Mouse (Mus musculus): ENCODE measurements at regions not wholly inside any gene's neighbourhood (a gene's known extent, or its start where the extent isn't known, plus 50 kb on each side); places are given as distances from the start of the nearest gene placed in this dataset.

DNA sequence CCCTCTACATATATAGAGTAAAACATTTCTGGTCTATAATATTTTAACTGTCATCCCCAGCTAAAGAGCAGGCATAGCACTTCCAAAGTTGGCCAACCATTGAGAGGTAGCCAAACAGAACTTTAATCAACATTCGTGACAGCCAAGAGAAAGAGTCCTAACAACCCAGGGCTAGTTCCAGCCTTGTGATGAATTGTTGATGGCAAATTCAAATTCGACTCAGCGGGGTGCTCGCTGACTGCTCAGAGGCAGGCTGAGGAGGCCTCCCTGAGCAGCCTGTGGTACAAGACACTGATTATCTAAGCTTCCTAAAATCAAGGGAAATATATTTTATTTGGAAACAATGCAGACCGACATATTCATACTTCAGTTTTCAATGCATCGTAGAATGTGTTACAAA is 93.8 kb upstream of the Aco1 start:
- TF ChIP-seq TAL1 (conservative IDR thresholded peaks at IDR 0.05; ENCODE audit: low read depth, low read length) (no peak), CTCF (IDR thresholded peaks at IDR 0.05; ENCODE audit: low read depth, low read length) (no peak)

Measured in G1E (cell line).